Mouse (Mus musculus): ENCODE measurements around the gene Batf3.

Gene Batf3

DNA sequence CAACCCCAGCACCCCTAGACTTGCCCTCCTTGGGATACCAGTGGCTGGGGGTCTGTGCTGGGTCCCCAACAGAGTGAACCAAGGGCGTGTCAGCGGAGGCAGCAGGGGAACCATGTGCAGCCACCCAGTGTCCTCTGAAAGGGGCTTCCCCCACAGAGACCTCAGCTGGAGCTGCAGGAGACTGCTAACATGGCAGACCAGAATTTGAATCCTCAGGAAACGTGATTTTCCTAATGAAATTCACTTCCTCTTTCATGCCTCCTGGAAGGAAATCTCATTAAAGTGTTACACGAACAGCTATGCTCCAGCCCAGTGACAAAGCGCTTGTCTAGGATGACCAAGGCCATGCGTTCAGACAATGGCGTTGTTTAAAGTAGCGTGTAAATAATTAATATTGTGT, 10.7 kb upstream of the Batf3 start:
- no peak for DNase-seq (ENCODE audit: low read depth)

DNA sequence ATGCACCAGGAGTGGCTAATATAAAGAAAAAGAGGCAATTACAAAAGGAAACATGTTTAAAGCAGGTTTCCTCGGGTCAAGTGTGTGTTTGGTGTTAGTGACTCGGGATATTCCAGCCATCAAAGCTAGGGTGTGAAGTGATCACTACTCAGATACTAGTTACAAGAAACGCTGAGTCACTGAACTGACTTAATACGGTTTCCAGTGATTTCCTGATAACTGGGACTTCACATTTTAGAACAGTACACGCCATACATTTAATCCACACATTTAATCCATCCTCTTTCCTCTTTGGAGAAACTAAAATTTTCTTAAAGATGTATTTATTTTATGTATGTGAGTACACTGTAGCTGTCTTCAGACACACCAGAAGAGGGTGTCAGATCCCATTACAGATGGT, 9.7 kb upstream of the Batf3 start:
- no peak for DNase-seq (ENCODE audit: low read depth)

GRCm38 (mm10) chr1:191089355-191089754, 8.3 kb upstream of the Batf3 start:
- no peak for DNase-seq (ENCODE audit: low read depth)

- DNase-seq (ENCODE audit: low read depth), result no peak
Measured at GRCm38 (mm10) chr1:191092050-191092449, 5.6 kb upstream of the Batf3 start.

DNA sequence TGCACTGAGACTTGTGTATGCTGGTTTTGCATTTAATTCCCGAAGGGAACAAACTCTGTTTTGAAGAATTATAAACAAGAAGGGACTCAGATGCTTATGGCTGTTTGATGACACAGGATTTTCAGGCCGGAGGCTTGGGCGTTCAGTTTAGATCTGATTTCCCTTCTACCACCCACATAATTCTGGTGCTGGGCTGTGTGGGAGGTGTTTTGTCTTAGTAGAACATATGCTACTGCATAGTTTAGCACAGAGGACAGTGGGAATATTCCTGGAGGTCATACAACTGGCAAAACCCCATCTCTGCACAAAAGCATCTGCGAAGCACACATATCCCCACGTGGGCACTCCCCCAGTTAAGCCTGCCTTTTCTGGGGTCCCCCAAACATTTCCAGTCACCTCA, 4.1 kb upstream of the Batf3 start:
- no peak for DNase-seq (ENCODE audit: low read depth)

GRCm38 (mm10) chr1:191095019-191095418, 2.6 kb upstream of the Batf3 start:
- no peak for DNase-seq (ENCODE audit: low read depth)

DNA sequence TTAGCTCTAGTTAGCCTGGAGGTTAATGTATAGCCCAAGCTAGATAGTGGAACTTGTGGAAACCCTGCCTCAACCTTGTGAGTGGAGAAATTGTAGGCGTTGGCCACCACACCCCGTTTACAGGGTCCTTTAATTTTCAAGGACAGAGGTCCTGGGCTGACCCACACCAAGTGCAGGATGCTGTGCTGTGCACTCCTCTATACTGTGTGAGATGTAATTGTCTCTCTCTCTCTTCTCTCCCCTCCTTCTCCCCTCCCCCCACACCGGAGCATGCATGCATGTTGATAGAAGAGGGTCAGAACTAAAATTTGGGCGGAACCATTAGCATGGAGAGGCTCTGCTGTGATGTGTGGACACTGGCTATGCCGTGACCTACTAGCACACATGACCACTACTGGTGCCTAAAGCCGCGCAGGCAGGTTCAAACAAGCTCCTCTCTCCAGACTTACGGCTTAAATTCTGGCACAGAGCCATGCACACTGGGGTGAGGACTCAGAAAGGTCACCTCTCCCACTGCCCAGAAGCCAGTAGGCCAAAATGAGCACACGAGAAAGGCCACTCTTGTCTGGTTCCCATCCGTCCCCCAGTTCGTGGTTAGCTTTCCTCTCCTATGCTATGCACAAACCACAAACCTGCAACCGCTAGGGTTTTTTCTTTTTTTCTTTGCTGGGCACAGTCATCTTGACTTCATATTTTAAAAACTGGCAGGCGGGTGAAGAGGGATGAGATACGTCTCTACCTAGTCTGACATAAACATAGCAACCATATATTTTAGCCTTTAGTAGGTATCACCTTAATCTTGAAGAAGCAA, 571 bp upstream of the Batf3 start:
- DNase-seq (ENCODE audit: low read depth), result no peak

GRCm38 (mm10) chr1:191099114-191099513, 1.5 kb downstream of the Batf3 start:
- DNase-seq (ENCODE audit: low read depth), result no peak

- DNase-seq (ENCODE audit: low read depth), result no peak
Measured at GRCm38 (mm10) chr1:191099772-191100291, 2.2 kb downstream of the Batf3 start.

- DNase-seq (ENCODE audit: low read depth), result no peak
Measured at GRCm38 (mm10) chr1:191102730-191103370, 5.2 kb downstream of the Batf3 start.

GRCm38 (mm10) chr1:191105246-191105645, 7.6 kb downstream of the Batf3 start:
- DNase-seq (ENCODE audit: low read depth), result no peak

GRCm38 (mm10) chr1:191107306-191107705, 9.7 kb downstream of the Batf3 start:
- DNase-seq (ENCODE audit: low read depth), result no peak

- DNase-seq (ENCODE audit: low read depth), result no peak
Measured at GRCm38 (mm10) chr1:191109907-191110306, 12.3 kb downstream of the Batf3 start.

DNA sequence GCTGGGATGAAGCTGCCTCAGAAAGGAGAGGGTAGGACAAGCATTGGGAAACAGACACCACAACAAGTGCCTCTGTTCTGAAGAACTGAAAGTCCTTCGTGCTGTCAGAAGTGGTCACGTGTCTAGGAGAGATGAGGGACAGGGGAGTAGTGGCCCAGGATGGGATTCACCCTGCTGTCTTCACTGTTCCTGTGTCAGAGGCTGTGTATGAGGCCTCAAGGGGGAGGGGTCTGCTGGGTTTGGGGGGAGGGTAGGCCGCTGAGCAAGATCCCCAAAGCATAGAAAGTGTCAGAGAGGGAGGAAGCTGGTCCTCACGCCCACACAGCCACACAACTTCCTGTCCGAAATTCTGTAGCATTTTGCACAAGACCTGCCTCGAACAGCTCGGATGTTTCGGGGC, 13.5 kb downstream of the Batf3 start:
- no peak for DNase-seq (ENCODE audit: low read depth)

- no peak for DNase-seq (ENCODE audit: low read depth)
Measured at GRCm38 (mm10) chr1:191114868-191115267, 17.2 kb downstream of the Batf3 start.

DNA sequence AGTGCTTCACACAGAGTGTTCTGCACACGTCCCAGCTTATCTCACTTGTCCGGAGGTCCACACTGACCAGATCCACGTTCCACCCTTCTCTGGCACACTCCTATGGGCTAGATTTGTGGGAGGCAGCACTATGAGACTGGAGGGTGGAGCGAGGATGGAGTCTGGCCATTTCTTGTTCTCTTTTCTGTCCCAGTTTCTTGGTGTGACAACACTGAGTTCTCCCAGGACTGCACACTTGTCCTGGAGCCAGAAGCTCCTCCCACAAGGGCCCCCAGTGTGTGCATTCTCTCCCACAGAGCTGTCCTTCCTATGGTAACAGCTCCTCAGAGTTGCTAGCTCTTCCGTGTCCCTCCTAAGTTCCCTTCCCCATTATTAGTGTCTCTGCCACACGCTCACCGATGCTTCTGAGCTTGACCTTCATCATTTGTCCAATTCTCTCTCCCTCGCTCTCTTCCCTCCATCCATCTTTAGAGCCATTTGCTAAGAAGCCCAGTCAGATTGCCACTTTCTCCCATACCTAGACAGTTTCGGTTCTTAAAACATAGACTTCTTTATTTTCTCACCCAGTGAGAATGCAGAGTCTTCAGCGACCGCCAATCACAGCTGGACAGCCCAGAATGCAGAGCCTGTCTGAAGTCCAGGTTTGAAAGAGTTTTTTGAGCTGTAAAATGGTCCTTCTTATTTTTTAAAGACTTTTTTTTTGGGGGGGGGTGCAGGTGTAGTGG, 18.0 kb downstream of the Batf3 start:
- DNase-seq (ENCODE audit: low read depth), result no peak

DNA sequence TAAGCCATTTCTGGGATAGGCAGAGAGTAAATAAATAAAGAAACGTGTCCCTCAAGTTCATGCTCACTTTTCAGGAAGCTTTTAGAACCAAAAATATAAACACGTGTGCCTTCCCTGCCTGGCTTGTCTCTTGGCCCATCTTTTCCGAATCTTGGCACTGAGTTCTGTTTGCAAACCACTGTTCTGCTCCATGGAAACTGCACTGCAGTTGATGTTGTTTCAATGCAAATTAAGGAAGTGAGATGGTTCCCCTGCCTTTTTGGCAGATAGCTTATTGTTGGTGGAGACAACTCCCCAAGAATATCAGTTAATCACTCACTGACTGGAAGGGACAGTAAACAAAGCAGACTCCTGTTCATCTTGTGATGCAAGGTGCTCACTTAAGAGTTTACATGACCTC, 25.1 kb downstream of the Batf3 start:
- no peak for DNase-seq (ENCODE audit: low read depth)

DNA sequence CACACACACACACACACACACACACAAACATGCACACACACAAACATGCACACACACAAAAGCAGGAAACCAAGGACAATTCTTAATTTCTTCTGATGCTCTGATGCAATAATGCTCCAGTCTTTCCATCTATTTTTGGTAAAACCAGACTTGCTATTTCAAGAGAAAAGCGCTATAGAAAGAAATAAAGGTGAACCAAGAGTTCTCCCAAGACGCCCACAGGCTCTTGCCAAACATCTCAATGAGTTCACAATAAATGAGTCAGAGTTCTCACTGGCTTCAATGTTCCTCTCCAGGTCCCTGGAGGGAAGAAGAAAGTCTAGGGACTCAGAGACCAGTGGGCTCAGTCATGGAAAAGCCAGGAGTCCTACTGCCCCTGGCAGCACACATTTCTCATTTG, 26.0 kb downstream of the Batf3 start:
- no peak for DNase-seq (ENCODE audit: low read depth)

DNA sequence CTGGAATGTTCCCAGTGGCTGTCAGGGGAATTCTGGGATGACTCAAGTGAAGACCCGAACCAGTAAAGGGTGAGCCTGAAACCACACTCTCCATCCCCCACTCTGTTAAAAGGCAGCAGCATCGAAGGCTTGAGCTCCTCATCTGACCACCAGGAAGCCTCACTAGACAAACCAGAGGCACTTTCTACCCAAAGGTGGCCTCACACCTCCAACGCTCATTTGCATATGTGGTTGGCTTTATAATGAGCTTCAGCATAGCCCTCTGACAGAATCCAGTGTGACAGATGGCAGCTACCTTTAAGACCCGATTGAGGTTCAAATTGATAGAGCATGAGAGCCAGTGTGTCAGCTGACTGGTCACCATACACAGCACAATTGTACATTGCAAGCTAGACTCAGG, 26.6 kb downstream of the Batf3 start:
- DNase-seq (ENCODE audit: low read depth), result no peak

DNA sequence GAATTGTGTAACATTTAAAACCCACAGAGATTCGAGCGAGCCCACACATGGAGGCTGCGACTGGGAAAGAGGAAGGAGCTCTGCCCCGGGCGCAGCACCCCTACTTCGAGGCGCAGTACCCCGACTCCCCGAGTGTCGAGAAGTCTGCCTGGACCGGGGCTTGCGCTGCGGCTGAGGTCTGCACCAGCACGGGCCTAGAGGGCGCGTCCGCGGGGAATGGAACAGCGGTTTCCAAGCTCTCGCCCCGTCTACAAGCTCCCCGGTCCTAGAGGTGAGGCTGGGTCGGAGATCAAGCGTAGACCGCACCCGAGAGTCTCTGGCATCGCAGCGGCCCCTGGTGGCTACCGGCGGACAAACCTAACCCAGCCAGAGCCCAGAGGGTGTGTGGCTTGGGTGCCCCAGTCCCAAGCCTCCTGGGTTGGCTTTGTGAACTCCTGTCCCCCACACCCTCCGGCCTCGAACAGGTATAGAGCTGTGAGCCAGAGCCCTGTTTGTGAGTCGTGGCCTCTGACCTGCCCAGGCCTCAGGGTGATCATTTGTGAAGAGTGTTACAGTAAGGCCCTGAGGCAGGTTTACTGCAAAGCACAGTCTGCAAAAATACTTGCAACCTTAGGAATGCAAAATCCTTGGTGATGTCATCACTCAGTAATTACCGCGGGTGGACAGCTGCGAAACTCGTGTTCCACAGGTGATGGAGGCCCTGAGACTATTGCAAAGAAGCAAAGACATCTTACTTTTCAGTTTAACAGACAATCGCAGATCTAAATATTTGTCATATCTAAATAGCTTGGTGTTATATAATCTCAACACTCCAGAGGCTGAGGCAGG, 28.4 kb downstream of the Batf3 start:
- DNase-seq (ENCODE audit: low read depth), result no peak

DNA sequence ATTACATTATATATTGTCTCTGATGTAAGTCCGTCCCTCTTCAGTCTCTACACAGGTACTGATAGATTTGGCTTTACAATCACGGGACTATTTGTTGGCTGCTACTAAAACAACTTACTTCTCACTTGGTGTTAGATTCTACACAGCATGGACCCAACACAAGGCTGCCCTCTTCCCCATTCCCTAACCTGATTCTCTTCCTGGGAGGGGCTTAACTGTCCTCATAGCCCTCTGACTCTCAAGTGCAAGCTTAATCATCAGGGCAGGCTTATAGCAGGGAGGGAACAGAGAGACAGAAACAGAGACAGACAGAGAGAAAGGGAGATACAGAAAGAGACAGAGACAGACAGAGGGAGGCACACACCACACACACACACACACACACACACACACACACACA, 34.0 kb downstream of the Batf3 start:
- DNase-seq (ENCODE audit: low read depth), result no peak

DNA sequence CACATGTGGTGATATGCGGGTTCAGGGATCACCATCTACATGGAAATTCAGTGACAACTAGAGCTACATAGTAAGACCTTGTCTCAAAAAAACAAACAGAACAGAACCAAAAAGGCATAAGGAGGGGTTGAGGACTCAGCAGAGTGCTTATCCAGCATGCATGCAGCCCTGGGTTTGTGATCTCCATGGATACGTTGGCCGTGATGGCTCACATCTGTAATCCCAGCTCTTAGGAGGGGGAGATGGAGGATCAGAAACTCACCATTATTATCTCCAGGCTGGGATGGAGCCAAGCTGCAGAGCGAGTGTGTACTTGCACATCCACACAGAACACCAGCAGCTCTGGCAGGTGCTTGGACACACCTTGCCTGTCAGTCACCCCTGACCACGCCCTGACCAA, 34.6 kb downstream of the Batf3 start:
- DNase-seq (ENCODE audit: low read depth), result no peak

Measured in c-Kit-positive CD71-negative TER-119-negative erythroid progenitor cells, embryonic 14.5 days (primary cell).